Mouse (Mus musculus): Measurements from ENCODE around the gene Nckipsd. TPM values are rescaled to one million over a fixed set of nuclear protein-coding genes. Genes with fewer than 3 reads are reported as not detected.

The Nckipsd gene
- polyA plus RNA-seq, 1 experiment from 2014 or later, result 21.6 TPM

GRCm38 (mm10) chr9:108785416-108785815, 22.8 kb upstream of the Nckipsd start:
- Histone ChIP-seq H3K9ac (replicated peaks) (peak overlapping the region; percentile 44), H3K36me3 (peaks cover 20% of the 10 kb centered on the region), H3K27ac (0 out of 2 replicates have a peak overlapping the region, but pooled peaks have one; percentile 41), H3K4me2 (peak overlapping the region; percentile 63), H3K4me3 (replicated peaks) (peak overlapping the region; percentile 78), H3K9me3 (no peaks in the 10 kb centered on the region), H3K27me3 (no peaks in the 10 kb centered on the region), H3K4me1 (replicated peaks) (peaks cover 55% of the 10 kb centered on the region)
- ATAC-seq (ENCODE audit: insufficient number of reproducible peaks, insufficient read depth, low FRiP score, low TSS enrichment, low read depth), result no peak

GRCm38 (mm10) chr9:108786494-108786893, 21.7 kb upstream of the Nckipsd start:
- ATAC-seq (ENCODE audit: insufficient number of reproducible peaks, insufficient read depth, low FRiP score, low TSS enrichment, low read depth), result no peak
- no peaks in the 10 kb centered on the region for H3K9me3 ChIP-seq
- H3K36me3 ChIP-seq, result peaks cover 20% of the 10 kb centered on the region
- H3K27ac ChIP-seq, result no peak overlapping the region
- no peak overlapping the region; the same call in 1 of the 2 replicates for H3K4me3 ChIP-seq (replicated peaks)
- peak overlapping the region; percentile 63 for H3K4me2 ChIP-seq
- 93% methylated on average over 1 of the region's 1 CpGs for WGBS
- no peak overlapping the region for H3K9ac ChIP-seq (replicated peaks)
- peaks cover 63% of the 10 kb centered on the region for H3K4me1 ChIP-seq (replicated peaks)
- no peaks in the 10 kb centered on the region for H3K27me3 ChIP-seq

DNA sequence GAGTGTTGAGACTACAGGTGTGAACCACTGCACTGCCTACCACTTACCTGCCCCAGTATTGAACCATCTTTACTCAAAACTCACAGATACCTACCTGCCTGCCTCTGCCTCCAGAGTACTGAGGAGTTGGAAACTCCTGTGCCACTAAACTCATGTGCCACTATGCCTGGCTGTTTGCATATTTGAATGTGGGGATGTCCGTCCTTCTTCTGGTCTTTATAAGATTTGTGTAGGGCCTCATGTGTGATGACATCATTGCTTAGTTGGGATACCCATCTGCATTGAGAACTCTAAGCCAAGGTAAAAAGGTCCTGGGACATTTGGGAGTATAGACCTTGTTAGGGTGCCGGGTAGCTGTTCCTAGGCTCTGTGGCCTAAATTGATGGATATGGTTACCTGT, 21.1 kb upstream of the Nckipsd start:
- H3K4me2 ChIP-seq, result peak overlapping the region; percentile 16

DNA sequence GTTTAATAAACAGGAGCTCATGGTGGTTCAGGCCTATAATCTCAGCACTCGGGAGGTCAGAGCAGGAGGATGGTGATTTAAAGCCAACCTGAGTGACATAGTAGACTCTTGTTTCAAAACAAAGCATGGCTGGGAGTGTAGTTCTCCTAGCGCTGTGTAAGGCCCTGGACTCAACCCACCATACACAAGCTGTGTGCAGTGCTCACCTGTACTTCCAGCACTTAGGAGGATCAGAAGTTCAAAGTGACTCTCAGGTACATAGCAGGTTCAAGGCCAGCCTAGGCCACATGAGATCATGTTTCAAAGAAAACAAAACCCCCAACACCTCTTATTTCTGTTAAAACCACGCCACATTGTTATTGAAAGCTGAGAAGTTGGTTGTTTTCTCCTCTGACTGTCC, 19.5 kb upstream of the Nckipsd start:
- no peaks in the 10 kb centered on the region for H3K27me3 ChIP-seq
- H3K9me3 ChIP-seq, result no peaks in the 10 kb centered on the region
- H3K4me3 ChIP-seq (replicated peaks), result no peak overlapping the region
- H3K4me2 ChIP-seq, result peak overlapping the region; percentile 8; the same call in 1 of the 2 replicates
- no peak for ATAC-seq (ENCODE audit: insufficient number of reproducible peaks, insufficient read depth, low FRiP score, low TSS enrichment, low read depth)
- WGBS, result 58% methylated on average over 3 of the region's 3 CpGs
- H3K36me3 ChIP-seq, result peaks cover 20% of the 10 kb centered on the region
- no peak overlapping the region for H3K27ac ChIP-seq
- no peak overlapping the region for H3K9ac ChIP-seq (replicated peaks)
- H3K4me1 ChIP-seq (replicated peaks), result peaks cover 75% of the 10 kb centered on the region

More for the DNA sequence above, 21.1 kb upstream of the Nckipsd start:
- Histone ChIP-seq H3K27ac (no peak overlapping the region), H3K27me3 (no peaks in the 10 kb centered on the region), H3K9me3 (no peaks in the 10 kb centered on the region), H3K36me3 (peaks cover 20% of the 10 kb centered on the region), H3K4me3 (replicated peaks) (no peak overlapping the region), H3K9ac (replicated peaks) (no peak overlapping the region), H3K4me1 (replicated peaks) (peaks cover 66% of the 10 kb centered on the region)
- 94% methylated on average over 2 of the region's 2 CpGs for WGBS
- no peak for ATAC-seq (ENCODE audit: insufficient number of reproducible peaks, insufficient read depth, low FRiP score, low TSS enrichment, low read depth)

DNA sequence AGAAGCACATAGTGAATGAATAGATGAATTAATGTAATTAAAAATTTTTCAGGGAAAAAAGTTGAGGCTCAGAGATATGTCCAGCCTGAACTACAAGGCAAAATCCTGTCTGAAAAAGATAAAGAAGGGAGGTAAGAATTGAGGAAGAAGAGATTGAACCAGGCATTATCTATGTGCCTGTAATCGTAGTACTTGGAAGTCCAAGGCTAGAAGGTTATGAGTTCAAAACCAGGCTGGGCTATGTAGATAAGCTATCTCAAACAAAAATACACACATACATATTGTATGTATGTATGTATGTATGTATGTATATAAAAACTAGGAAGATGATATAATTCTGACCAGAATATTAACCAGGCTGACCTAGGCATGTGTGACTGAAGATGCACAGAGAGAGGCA, 15.9 kb upstream of the Nckipsd start:
- Histone ChIP-seq H3K4me2 (peak overlapping the region; percentile 26; the same call in 1 of the 2 replicates), H3K9me3 (no peaks in the 10 kb centered on the region), H3K4me1 (replicated peaks) (peaks cover 73% of the 10 kb centered on the region), H3K36me3 (peaks cover 25% of the 10 kb centered on the region), H3K4me3 (replicated peaks) (no peak overlapping the region), H3K27me3 (no peaks in the 10 kb centered on the region), H3K9ac (replicated peaks) (no peak overlapping the region), H3K27ac (no peak overlapping the region)
- no peak for ATAC-seq (ENCODE audit: insufficient number of reproducible peaks, insufficient read depth, low FRiP score, low TSS enrichment, low read depth)
- WGBS, result 86% methylated on average over 1 of the region's 1 CpGs

DNA sequence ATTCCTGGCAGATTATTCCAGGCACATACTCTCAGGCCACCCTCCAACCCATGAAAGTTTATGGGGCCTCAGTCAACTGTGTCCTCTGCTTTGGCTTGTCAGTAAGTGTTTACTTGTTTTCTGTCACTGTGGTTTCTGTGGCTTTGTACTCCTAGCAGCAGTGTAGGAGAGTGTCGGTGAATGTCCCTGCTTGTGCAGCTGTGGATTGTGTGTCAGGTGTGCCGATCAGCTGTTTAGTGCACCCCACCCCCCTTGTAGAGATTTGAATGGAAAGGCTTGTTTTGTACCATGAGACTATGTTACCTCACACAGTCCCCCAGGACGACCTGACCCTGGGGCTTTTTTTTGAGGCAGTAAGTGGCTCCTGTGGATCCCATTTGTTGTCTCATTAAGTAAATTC, 15.4 kb upstream of the Nckipsd start:
- H3K9ac ChIP-seq (replicated peaks), result no peak overlapping the region
- peaks cover 29% of the 10 kb centered on the region for H3K36me3 ChIP-seq
- ATAC-seq (ENCODE audit: insufficient number of reproducible peaks, insufficient read depth, low FRiP score, low TSS enrichment, low read depth), result no peak
- H3K4me3 ChIP-seq (replicated peaks), result no peak overlapping the region
- peaks cover 69% of the 10 kb centered on the region for H3K4me1 ChIP-seq (replicated peaks)
- no peaks in the 10 kb centered on the region for H3K27me3 ChIP-seq
- 0 out of 2 replicates have a peak overlapping the region, but pooled peaks have one; percentile 30 for H3K27ac ChIP-seq
- H3K4me2 ChIP-seq, result peak overlapping the region; percentile 26
- 55% methylated on average over 3 of the region's 3 CpGs for WGBS
- no peaks in the 10 kb centered on the region for H3K9me3 ChIP-seq

GRCm38 (mm10) chr9:108795281-108795680, 12.9 kb upstream of the Nckipsd start:
- Histone ChIP-seq H3K9ac (replicated peaks) (no peak overlapping the region), H3K27ac (no peak overlapping the region), H3K4me2 (no peak overlapping the region), H3K27me3 (no peaks in the 10 kb centered on the region), H3K4me3 (replicated peaks) (no peak overlapping the region), H3K36me3 (peaks cover 46% of the 10 kb centered on the region), H3K9me3 (no peaks in the 10 kb centered on the region), H3K4me1 (replicated peaks) (peaks cover 49% of the 10 kb centered on the region)
- ATAC-seq (ENCODE audit: insufficient number of reproducible peaks, insufficient read depth, low FRiP score, low TSS enrichment, low read depth), result no peak
- 79% methylated on average over 2 of the region's 2 CpGs for WGBS

GRCm38 (mm10) chr9:108795762-108796161, 12.4 kb upstream of the Nckipsd start:
- no peak overlapping the region for H3K9ac ChIP-seq (replicated peaks)
- H3K4me2 ChIP-seq, result no peak overlapping the region
- no peak for ATAC-seq (ENCODE audit: insufficient number of reproducible peaks, insufficient read depth, low FRiP score, low TSS enrichment, low read depth)
- no peaks in the 10 kb centered on the region for H3K27me3 ChIP-seq
- 46% methylated on average over 11 of the region's 11 CpGs for WGBS
- peaks cover 46% of the 10 kb centered on the region for H3K4me1 ChIP-seq (replicated peaks)
- no peak overlapping the region for H3K27ac ChIP-seq
- H3K4me3 ChIP-seq (replicated peaks), result no peak overlapping the region
- H3K36me3 ChIP-seq, result peaks cover 48% of the 10 kb centered on the region
- H3K9me3 ChIP-seq, result no peaks in the 10 kb centered on the region

- 95% methylated on average over 4 of the region's 4 CpGs for WGBS
- Histone ChIP-seq H3K9ac (replicated peaks) (no peak overlapping the region), H3K4me3 (replicated peaks) (no peak overlapping the region), H3K27ac (no peak overlapping the region), H3K4me1 (replicated peaks) (peaks cover 41% of the 10 kb centered on the region), H3K9me3 (no peaks in the 10 kb centered on the region), H3K27me3 (no peaks in the 10 kb centered on the region), H3K4me2 (no peak overlapping the region), H3K36me3 (peaks cover 55% of the 10 kb centered on the region)
- no peak for ATAC-seq (ENCODE audit: insufficient number of reproducible peaks, insufficient read depth, low FRiP score, low TSS enrichment, low read depth)
These were observed 11.7 kb upstream of the Nckipsd start for GRCm38 (mm10) chr9:108796351-108796981.

- Histone ChIP-seq H3K4me1 (replicated peaks) (peaks cover 31% of the 10 kb centered on the region), H3K9me3 (no peaks in the 10 kb centered on the region), H3K9ac (replicated peaks) (no peak overlapping the region), H3K4me2 (no peak overlapping the region), H3K27me3 (no peaks in the 10 kb centered on the region), H3K36me3 (peaks cover 65% of the 10 kb centered on the region), H3K27ac (no peak overlapping the region), H3K4me3 (replicated peaks) (no peak overlapping the region)
- 87% methylated on average over 7 of the region's 7 CpGs for WGBS
- ATAC-seq (ENCODE audit: insufficient number of reproducible peaks, insufficient read depth, low FRiP score, low TSS enrichment, low read depth), result no peak
These were observed 10.7 kb upstream of the Nckipsd start for GRCm38 (mm10) chr9:108797477-108797876.

- H3K27ac ChIP-seq, result no peak overlapping the region
- H3K4me1 ChIP-seq (replicated peaks), result peaks cover 20% of the 10 kb centered on the region
- ATAC-seq (ENCODE audit: insufficient number of reproducible peaks, insufficient read depth, low FRiP score, low TSS enrichment, low read depth), result no peak
- no peak overlapping the region for H3K4me2 ChIP-seq
- peaks cover 77% of the 10 kb centered on the region for H3K36me3 ChIP-seq
- no peak overlapping the region for H3K4me3 ChIP-seq (replicated peaks)
- H3K27me3 ChIP-seq, result no peaks in the 10 kb centered on the region
- no peaks in the 10 kb centered on the region for H3K9me3 ChIP-seq
- WGBS, result 67% methylated on average over 5 of the region's 5 CpGs
- no peak overlapping the region for H3K9ac ChIP-seq (replicated peaks)
These were observed 9.6 kb upstream of the Nckipsd start for GRCm38 (mm10) chr9:108798508-108799075.

GRCm38 (mm10) chr9:108799564-108799963, 8.6 kb upstream of the Nckipsd start:
- H3K9ac ChIP-seq (replicated peaks), result no peak overlapping the region
- H3K27ac ChIP-seq, result no peak overlapping the region
- no peak for ATAC-seq (ENCODE audit: insufficient number of reproducible peaks, insufficient read depth, low FRiP score, low TSS enrichment, low read depth)
- H3K4me3 ChIP-seq (replicated peaks), result no peak overlapping the region
- WGBS, result 89% methylated on average over 3 of the region's 3 CpGs
- peaks cover 12% of the 10 kb centered on the region for H3K4me1 ChIP-seq (replicated peaks)
- H3K27me3 ChIP-seq, result no peaks in the 10 kb centered on the region
- H3K9me3 ChIP-seq, result no peaks in the 10 kb centered on the region
- H3K4me2 ChIP-seq, result no peak overlapping the region
- peaks cover 86% of the 10 kb centered on the region for H3K36me3 ChIP-seq
